7 mouse cellular contexts compared by ENCODE assay signal in genomic region chr13:110690501-110691255, GRCm38 (mm10).
DNase-seq lines count a peak whose midpoint lies in the region; ATAC-seq and TF ChIP-seq lines count a peak whose summit lies in the region.

No protein-coding gene starts in this region.

- TF ChIP-seq EP300 in liver, postnatal 0 days (IDR thresholded peaks at IDR 0.05; ENCODE audit: low read depth), result no peak

- peak overlapping the region; percentile 44; the same call in 1 of the 2 replicates for H3K4me2 ChIP-seq in heart, embryonic 16.5 days (ENCODE audit: low read depth, low read length)
- no peak overlapping the region for H3K4me2 ChIP-seq in liver, postnatal 0 days (ENCODE audit: low read depth, low read length)

- peak; percentile 6 to 12 for DNase-seq in lung, adult 18-20 months
- DNase-seq in lung, adult 2 months, result no peak
- peak; percentile 6 to 19 for DNase-seq in cerebellum, adult 18-20 months
- DNase-seq in lung, postnatal 25 days (ENCODE audit: low spot score), result peak; percentile 24
- DNase-seq in liver, postnatal 0 days, result no peak
- no peak for DNase-seq in frontal cortex, adult 2 months (ENCODE audit: extremely low spot score in 1 of 2, low spot score in 1 of 2)

- TF ChIP-seq CTCF in lung, adult 2 months (IDR thresholded peaks at IDR 0.05; ENCODE audit: insufficient read depth, low read length), result no peak
- no peak for TF ChIP-seq CTCF in liver, postnatal 0 days (IDR thresholded peaks at IDR 0.05; ENCODE audit: low read depth)

- 22% methylated on average over 10 of the region's 10 CpGs for WGBS in lung, adult 2 months
- 20% methylated on average over 10 of the region's 10 CpGs for WGBS in heart, embryonic 16.5 days
- 59% methylated on average over 10 of the region's 10 CpGs for WGBS in liver, postnatal 0 days (ENCODE audit: insufficient replicate concordance)

- TF ChIP-seq POLR2A in lung, adult 2 months (IDR thresholded peaks at IDR 0.05; ENCODE audit: borderline replicate concordance, extremely low read depth, low read depth, low read length), result no peak

- no peaks in the 10 kb centered on the region for H3K27me3 ChIP-seq in heart, embryonic 16.5 days (ENCODE audit: control insufficient read depth, insufficient read depth, low read length)
- H3K27me3 ChIP-seq in liver, postnatal 0 days (ENCODE audit: insufficient read depth, low read length), result no peaks in the 10 kb centered on the region

- H3K4me3 ChIP-seq in lung, adult 2 months (replicated peaks; ENCODE audit: extremely low read depth, low read depth, low read length), result no peak overlapping the region
- no peak overlapping the region for H3K4me3 ChIP-seq in heart, embryonic 16.5 days (ENCODE audit: low read length)
- H3K4me3 ChIP-seq in liver, postnatal 0 days (ENCODE audit: low read depth, low read length), result no peak overlapping the region

- H3K4me1 ChIP-seq in lung, adult 2 months (ENCODE audit: control insufficient read depth, insufficient read depth, low read length), result peaks cover 10% of the 10 kb centered on the region
- H3K4me1 ChIP-seq in heart, embryonic 16.5 days (ENCODE audit: control insufficient read depth, insufficient read depth, low read length), result peaks cover 18% of the 10 kb centered on the region
- no peaks in the 10 kb centered on the region for H3K4me1 ChIP-seq in liver, postnatal 0 days (ENCODE audit: insufficient read depth)

- no peaks in the 10 kb centered on the region for H3K36me3 ChIP-seq in heart, embryonic 16.5 days (ENCODE audit: control insufficient read depth, insufficient read depth)
- H3K36me3 ChIP-seq in liver, postnatal 0 days (replicated peaks; ENCODE audit: insufficient read depth, low read length), result no peaks in the 10 kb centered on the region

- H3K27ac ChIP-seq in heart, embryonic 16.5 days (ENCODE audit: low read length), result peak overlapping the region; percentile 79
- H3K27ac ChIP-seq in liver, postnatal 0 days (ENCODE audit: low read depth), result no peak overlapping the region

- H3K9me3 ChIP-seq in heart, embryonic 16.5 days (replicated peaks; ENCODE audit: control insufficient read depth, low read length), result no peaks in the 10 kb centered on the region
- no peaks in the 10 kb centered on the region for H3K9me3 ChIP-seq in liver, postnatal 0 days (ENCODE audit: low read length)

- H3K9ac ChIP-seq in heart, embryonic 16.5 days (ENCODE audit: low read length), result no peak overlapping the region
- H3K9ac ChIP-seq in liver, postnatal 0 days (replicated peaks), result no peak overlapping the region

- peak; percentile 32; the same call in 1 of the 2 replicates for ATAC-seq in heart, embryonic 16.5 days (replicated peaks; ENCODE audit: extremely low read depth, insufficient read depth, low FRiP score)
- ATAC-seq in liver, postnatal 0 days, result no peak

Comparison
In these comparisons a context has a peak if more than half of its experiments do, and no peak if none do; other contexts are left out.
1. DNase-seq: peak in lung, adult 18-20 months (2 of 2), cerebellum, adult 18-20 months (2 of 2) and lung, postnatal 25 days (single experiment); none in lung, adult 2 months (single experiment), liver, postnatal 0 days (single experiment) and frontal cortex, adult 2 months (0 of 2).